Comparison of ENCODE assay signal across 8 mouse cellular contexts in the genomic region with DNA sequence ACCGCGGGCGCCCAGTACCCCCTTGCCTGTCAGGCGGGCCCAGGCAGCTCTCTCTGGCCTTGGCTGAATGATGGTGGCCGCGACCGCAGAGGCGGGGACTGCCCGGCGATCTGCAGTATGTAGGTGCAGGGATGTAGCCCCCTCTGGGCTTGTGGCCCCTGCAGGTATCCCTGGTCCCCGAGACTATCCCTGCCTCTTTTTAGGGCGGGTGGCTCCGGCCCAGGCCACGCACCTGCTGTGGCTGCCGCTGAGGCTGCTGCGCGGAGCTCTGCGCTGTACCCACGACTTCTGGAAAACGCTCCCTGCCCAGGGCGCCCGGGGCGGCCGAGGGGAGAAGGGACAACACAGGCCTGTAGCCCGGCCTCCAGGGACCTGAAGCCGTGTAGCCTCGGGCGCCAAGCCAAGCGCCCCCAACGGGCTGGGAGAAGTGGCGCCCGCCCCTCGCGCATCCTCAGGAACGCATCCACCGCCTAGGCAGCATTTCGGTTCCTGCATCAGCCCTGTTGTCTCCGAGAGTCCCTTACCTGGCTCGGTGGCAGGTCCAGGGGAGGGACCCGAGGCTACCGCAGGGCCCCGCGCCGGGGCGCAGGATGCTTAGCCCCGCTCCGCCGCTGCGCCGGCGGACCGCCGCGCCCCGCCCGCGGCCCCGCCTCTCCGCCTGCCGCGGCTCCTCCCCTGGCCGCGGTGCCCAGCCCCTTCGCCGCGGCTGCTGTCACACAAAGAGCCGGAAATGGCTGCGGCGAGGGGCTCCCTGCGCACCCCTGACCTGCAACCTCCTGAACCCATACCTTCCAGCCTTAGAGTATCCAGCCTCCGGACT. TPM values are rescaled to one million over a fixed set of nuclear protein-coding genes. Genes with fewer than 3 reads are reported as not detected.
DNase-seq lines count a peak whose midpoint lies in the region; ATAC-seq and TF ChIP-seq lines count a peak whose summit lies in the region.

No protein-coding gene starts in this region.

- H3K4me3 ChIP-seq in heart, embryonic 11.5 days (ENCODE audit: low read depth, low read length) = peak overlapping the region; percentile 75
- peak overlapping the region; percentile 80 for H3K4me3 ChIP-seq in kidney, embryonic 15.5 days (replicated peaks)
- H3K4me3 ChIP-seq in liver, embryonic 15.5 days (replicated peaks) = peak overlapping the region; percentile 65
- peak overlapping the region; percentile 84 for H3K4me3 ChIP-seq in neural tube, embryonic 12.5 days
- peak overlapping the region; percentile 91 for H3K4me3 ChIP-seq in thymus, adult 2 months (ENCODE audit: control insufficient read depth, insufficient read depth, low read length)

- no peaks in the 10 kb centered on the region for H3K9me3 ChIP-seq in heart, embryonic 11.5 days (replicated peaks; ENCODE audit: control insufficient read depth, low read length)
- H3K9me3 ChIP-seq in kidney, embryonic 15.5 days (replicated peaks) = no peaks in the 10 kb centered on the region
- H3K9me3 ChIP-seq in liver, embryonic 15.5 days (replicated peaks) = no peaks in the 10 kb centered on the region
- H3K9me3 ChIP-seq in neural tube, embryonic 12.5 days = no peaks in the 10 kb centered on the region

- H3K27me3 ChIP-seq in heart, embryonic 11.5 days (ENCODE audit: control insufficient read depth, insufficient read depth, low read length) = peaks cover 13% of the 10 kb centered on the region; the same call in 1 of the 2 replicates
- peaks cover 3% of the 10 kb centered on the region; the same call in 1 of the 2 replicates for H3K27me3 ChIP-seq in kidney, embryonic 15.5 days
- peaks cover 40% of the 10 kb centered on the region for H3K27me3 ChIP-seq in liver, embryonic 15.5 days
- H3K27me3 ChIP-seq in neural tube, embryonic 12.5 days (replicated peaks) = no peaks in the 10 kb centered on the region
- H3K27me3 ChIP-seq in thymus, adult 2 months (ENCODE audit: control insufficient read depth, insufficient read depth, low read length) = no peaks in the 10 kb centered on the region

- peak; percentile 91 for TF ChIP-seq POLR2A in thymus, adult 2 months (IDR thresholded peaks at IDR 0.05; ENCODE audit: control insufficient read depth, extremely low read depth, insufficient read depth, low read length, poor library complexity)

- H3K27ac ChIP-seq in heart, embryonic 11.5 days (ENCODE audit: low read depth, low read length) = no peak overlapping the region
- peak overlapping the region; percentile 19 for H3K27ac ChIP-seq in kidney, embryonic 15.5 days
- H3K27ac ChIP-seq in liver, embryonic 15.5 days (replicated peaks) = peak overlapping the region; percentile 51; the same call in 1 of the 2 replicates
- peak overlapping the region; percentile 76 for H3K27ac ChIP-seq in neural tube, embryonic 12.5 days
- peak overlapping the region; percentile 65 for H3K27ac ChIP-seq in thymus, adult 2 months (ENCODE audit: control insufficient read depth, insufficient read depth, low read length)

- WGBS in heart, embryonic 11.5 days (ENCODE audit: insufficient replicate concordance) = under 1% methylated on average over 70 of the region's 71 CpGs
- WGBS in kidney, embryonic 15.5 days = under 1% methylated on average over 68 of the region's 71 CpGs
- WGBS in liver, embryonic 15.5 days (ENCODE audit: insufficient replicate concordance) = under 1% methylated on average over 69 of the region's 71 CpGs
- WGBS in neural tube, embryonic 12.5 days = under 1% methylated on average over 70 of the region's 71 CpGs
- WGBS in thymus, adult 2 months = under 1% methylated on average over 71 of the region's 71 CpGs

- ATAC-seq in heart, embryonic 11.5 days (replicated peaks; ENCODE audit: insufficient number of reproducible peaks, low FRiP score, low TSS enrichment) = peak; percentile 78
- ATAC-seq in kidney, embryonic 15.5 days (replicated peaks; ENCODE audit: low FRiP score) = peak; percentile 93
- ATAC-seq in liver, embryonic 15.5 days (ENCODE audit: insufficient read depth) = peak; percentile 70
- peak; percentile 85 for ATAC-seq in neural tube, embryonic 12.5 days (ENCODE audit: low FRiP score, low read depth)

- H3K9ac ChIP-seq in heart, embryonic 11.5 days (ENCODE audit: low read depth, low read length) = peak overlapping the region; percentile 72
- peak overlapping the region; percentile 39 for H3K9ac ChIP-seq in kidney, embryonic 15.5 days
- H3K9ac ChIP-seq in liver, embryonic 15.5 days = peak overlapping the region; percentile 54
- H3K9ac ChIP-seq in neural tube, embryonic 12.5 days = peak overlapping the region; percentile 92

- H3K36me3 ChIP-seq in heart, embryonic 11.5 days (ENCODE audit: control insufficient read depth, insufficient read depth, low read length) = no peaks in the 10 kb centered on the region
- H3K36me3 ChIP-seq in kidney, embryonic 15.5 days = no peaks in the 10 kb centered on the region
- no peaks in the 10 kb centered on the region for H3K36me3 ChIP-seq in liver, embryonic 15.5 days (replicated peaks)
- no peaks in the 10 kb centered on the region; the same call in 1 of the 2 replicates for H3K36me3 ChIP-seq in neural tube, embryonic 12.5 days
- H3K36me3 ChIP-seq in thymus, adult 2 months (ENCODE audit: control insufficient read depth, insufficient read depth, low read length) = no peaks in the 10 kb centered on the region

- 0 out of 2 replicates have a peak, but pooled peaks have one; percentile 48 for TF ChIP-seq CTCF in thymus, adult 2 months (IDR thresholded peaks at IDR 0.05; ENCODE audit: borderline replicate concordance, control insufficient read depth, extremely low read depth, insufficient read depth, low read length, poor library complexity)

- peak overlapping the region; percentile 99 for H3K4me2 ChIP-seq in heart, embryonic 11.5 days
- peak overlapping the region; percentile 69 for H3K4me2 ChIP-seq in kidney, embryonic 15.5 days
- peak overlapping the region; percentile 91 for H3K4me2 ChIP-seq in liver, embryonic 15.5 days
- peak overlapping the region; percentile 92 for H3K4me2 ChIP-seq in neural tube, embryonic 12.5 days (replicated peaks)

- peaks cover 8% of the 10 kb centered on the region; the same call in 1 of the 2 replicates for H3K4me1 ChIP-seq in heart, embryonic 11.5 days (ENCODE audit: control insufficient read depth, insufficient read depth, low read length)
- peaks cover 38% of the 10 kb centered on the region for H3K4me1 ChIP-seq in kidney, embryonic 15.5 days
- H3K4me1 ChIP-seq in liver, embryonic 15.5 days (replicated peaks) = peaks cover 25% of the 10 kb centered on the region
- peaks cover 32% of the 10 kb centered on the region for H3K4me1 ChIP-seq in neural tube, embryonic 12.5 days
- peaks cover 40% of the 10 kb centered on the region for H3K4me1 ChIP-seq in thymus, adult 2 months (replicated peaks; ENCODE audit: control insufficient read depth, insufficient read depth, low read length)

- DNase-seq in 416B (ENCODE audit: low read depth) = peak; percentile 59
- DNase-seq in ZHBTc4 (ENCODE audit: low read depth, low spot score) = peak; percentile 59
- DNase-seq in embryo, embryonic 10 days (ENCODE audit: low spot score) = peak; percentile 70
- peak; percentile 81 for DNase-seq in thymus, adult 2 months

RNA-seq across cellular contexts. Expression of a gene that starts 0.7 kb away (rescaled TPM):
- 5.6 and 5.7 TPM in 2 replicates for polyA plus RNA-seq in heart, embryonic 11.5 days (2014; fragmentation: Nextera tagmentation; extraction: Ambion mirVana)
- 15.3 and 15.5 TPM in 2 replicates for polyA plus RNA-seq in kidney, embryonic 15.5 days (2015; fragmentation: Nextera tagmentation; extraction: Ambion mirVana)
- 4.0 and 4.9 TPM in 2 replicates for polyA plus RNA-seq in liver, embryonic 15.5 days (2015; fragmentation: Nextera tagmentation; extraction: Ambion mirVana)
- 76.2 and 83.5 TPM in 2 replicates for polyA plus RNA-seq in neural tube, embryonic 12.5 days (2016; fragmentation: Nextera tagmentation; extraction: Ambion mirVana)
- 85.4 and 114 TPM in 2 replicates for polyA plus RNA-seq in thymus, adult 2 months (2012; rRNA removed)

Comparison
In these comparisons a context has a peak if more than half of its experiments do, and no peak if none do; other contexts are left out.
1. H3K9ac ChIP-seq: peak in every context shown above with its lines; median percentile 92 in neural tube, embryonic 12.5 days; 72 in heart, embryonic 11.5 days; 54 in liver, embryonic 15.5 days; 39 in kidney, embryonic 15.5 days.